Mouse (Mus musculus): ENCODE measurements around the gene Ccr1. TPM values are rescaled to one million over a fixed set of nuclear protein-coding genes. Genes with fewer than 3 reads are reported as not detected.
"Not testable (repeated sequence)": the region's sequence is repeated elsewhere in the genome, so short reads cannot be mapped to it uniquely, and the experiment has no call there.

Ccr1 gene
- polyA plus RNA-seq, 1 experiment from 2014 or later, result 1.6 TPM

DNA sequence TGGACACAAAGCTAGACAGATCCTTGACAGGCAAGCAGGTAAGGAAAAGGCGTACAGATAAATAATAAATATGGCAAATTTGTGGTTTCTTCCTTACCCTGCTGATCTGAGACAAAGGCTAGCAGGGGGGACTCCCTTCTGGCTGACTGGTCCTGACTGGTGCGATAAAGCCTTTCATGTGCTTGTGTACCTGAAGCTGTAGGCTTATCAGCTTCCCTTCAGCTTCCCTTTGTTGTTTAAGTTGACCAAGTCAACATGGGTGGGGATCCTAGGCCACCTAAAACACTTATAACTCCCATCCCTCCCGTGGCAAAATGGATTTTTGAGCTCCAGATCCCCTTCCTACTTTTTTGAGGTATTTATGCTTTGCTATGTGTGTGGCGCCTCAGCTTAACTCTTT lies 13.4 kb upstream of the Ccr1 start:
- no peak overlapping the region for H3K4me3 ChIP-seq
- WGBS, result 72% methylated on average over 4 of the region's 4 CpGs
- no peaks in the 10 kb centered on the region for H3K27me3 ChIP-seq
- H3K36me3 ChIP-seq, result no peaks in the 10 kb centered on the region
- H3K9me3 ChIP-seq, result no peaks in the 10 kb centered on the region
- no peak overlapping the region for H3K4me2 ChIP-seq (replicated peaks)
- no peak overlapping the region for H3K27ac ChIP-seq (replicated peaks)
- H3K9ac ChIP-seq (replicated peaks), result no peak overlapping the region
- ATAC-seq (ENCODE audit: low FRiP score, low read depth), result no peak
- no peaks in the 10 kb centered on the region for H3K4me1 ChIP-seq

DNA sequence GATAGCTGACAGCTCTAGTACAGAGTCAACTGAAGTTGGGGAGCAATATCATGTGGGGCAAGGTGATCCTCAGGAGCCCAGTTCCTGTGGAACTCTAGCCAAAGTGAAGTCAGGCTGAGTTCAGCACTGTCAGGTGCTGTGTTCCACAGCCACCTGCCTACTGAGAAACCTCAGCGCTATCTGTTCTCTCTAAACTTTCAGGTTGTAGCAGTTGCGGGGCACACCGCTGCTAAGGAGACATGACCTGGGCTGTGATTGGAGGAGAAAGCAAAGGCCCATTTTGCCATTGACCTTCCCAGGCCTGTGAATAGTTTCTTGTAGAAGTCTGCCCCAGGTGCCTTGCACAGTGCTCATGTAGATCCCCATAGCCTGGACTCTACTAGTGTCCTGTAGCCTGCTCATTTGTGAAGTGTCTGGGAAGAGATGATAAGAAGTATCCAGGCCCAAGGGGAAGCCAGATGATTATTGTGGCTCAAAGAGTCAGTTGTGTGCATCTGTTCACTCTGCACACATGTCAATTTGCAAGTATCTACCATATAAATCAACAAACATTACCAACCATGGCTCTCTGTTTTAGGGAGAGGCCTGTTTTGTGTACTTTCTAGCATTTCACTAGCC lies 12.5 kb upstream of the Ccr1 start:
- not testable (repeated sequence) for H3K4me1 ChIP-seq; H3K4me2 ChIP-seq (replicated peaks); H3K9me3 ChIP-seq; ATAC-seq (ENCODE audit: low FRiP score, low read depth); H3K36me3 ChIP-seq; H3K4me3 ChIP-seq; H3K9ac ChIP-seq (replicated peaks); H3K27ac ChIP-seq (replicated peaks); H3K27me3 ChIP-seq
- WGBS, result no CpG with 5 or more reads among the region's 3 CpGs

DNA sequence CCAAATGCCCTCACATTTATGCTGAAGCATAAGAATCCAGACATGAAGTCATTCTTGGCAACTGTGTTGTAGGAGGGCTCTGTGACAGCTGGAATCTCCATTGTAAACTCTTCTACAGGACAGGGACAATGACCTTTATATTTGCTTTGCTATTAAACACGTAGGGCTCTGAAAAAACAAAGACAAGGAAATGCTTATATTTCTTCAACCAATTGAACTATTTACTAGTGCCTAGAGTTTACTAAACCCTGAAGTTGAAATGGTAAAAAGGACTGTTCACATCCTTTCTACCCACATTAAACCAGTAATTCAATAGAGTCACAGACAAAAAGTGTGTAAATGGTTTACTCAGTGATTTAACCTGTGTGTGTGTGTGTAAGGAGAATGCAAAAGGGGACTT lies 9.8 kb upstream of the Ccr1 start, which contains the start of gene Ccr1l1:
TSS of gene Ccr1l1 (minus strand) at position 101 of the 400 bp plus-strand sequence.
- no peak within 1 kb of the TSS for H3K4me3 ChIP-seq
- no peaks in the 10 kb centered on the region for H3K36me3 ChIP-seq
- no peak for ATAC-seq (ENCODE audit: low FRiP score, low read depth)
- H3K27ac ChIP-seq (replicated peaks), result no peak within 1 kb of the TSS
- no peak within 1 kb of the TSS for H3K4me2 ChIP-seq (replicated peaks)
- H3K27me3 ChIP-seq, result no peaks in the 10 kb centered on the region
- WGBS, result 70% methylated on average over 1 of the region's 1 CpGs
- H3K9ac ChIP-seq (replicated peaks), result no peak within 1 kb of the TSS
- no peaks in the 10 kb centered on the region for H3K4me1 ChIP-seq
- no peaks in the 10 kb centered on the region for H3K9me3 ChIP-seq

DNA sequence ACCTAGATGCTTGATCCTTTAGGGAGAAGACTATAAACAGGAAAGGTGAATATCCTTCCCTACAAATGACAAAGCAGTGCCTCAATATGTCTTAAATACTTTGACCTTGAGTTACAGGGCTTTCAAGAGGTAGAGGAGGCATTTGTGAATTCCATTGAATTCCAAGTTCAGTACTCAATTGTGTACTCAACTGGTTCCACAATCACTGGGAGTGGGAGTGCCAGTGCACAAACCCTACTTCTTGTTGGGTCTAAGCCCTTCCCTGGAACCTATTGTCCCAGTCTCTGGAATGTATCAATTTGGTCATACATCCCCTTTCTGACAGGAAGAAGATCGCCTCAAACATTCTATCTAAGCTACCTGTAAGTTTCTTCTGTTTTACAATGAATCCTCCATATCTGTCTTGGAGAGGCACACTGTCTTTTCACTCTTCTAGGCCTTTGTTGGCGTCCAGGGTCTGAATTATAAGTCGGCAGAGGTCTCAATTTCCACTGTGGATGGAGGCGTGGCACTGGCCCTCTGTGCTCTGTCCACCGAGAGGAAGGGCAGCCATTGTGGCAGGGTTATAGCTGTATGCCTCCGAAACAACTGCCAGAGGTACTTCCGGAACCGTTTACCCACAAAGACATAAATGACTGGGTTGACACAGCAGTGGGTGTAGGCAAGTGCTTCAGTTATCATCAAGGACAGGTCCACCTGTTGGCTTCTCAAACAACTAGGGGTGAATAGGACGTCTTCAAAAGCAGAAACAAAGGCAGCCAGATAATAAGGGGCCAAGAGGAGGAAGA lies 8.6 kb upstream of the Ccr1 start:
- Histone ChIP-seq H3K9me3 (no peaks in the 10 kb centered on the region), H3K27ac (replicated peaks) (no peak overlapping the region), H3K27me3 (no peaks in the 10 kb centered on the region), H3K4me3 (no peak overlapping the region), H3K4me2 (replicated peaks) (no peak overlapping the region), H3K4me1 (no peaks in the 10 kb centered on the region), H3K36me3 (no peaks in the 10 kb centered on the region), H3K9ac (replicated peaks) (no peak overlapping the region)
- WGBS, result 85% methylated on average over 9 of the region's 9 CpGs
- no peak for ATAC-seq (ENCODE audit: low FRiP score, low read depth)

DNA sequence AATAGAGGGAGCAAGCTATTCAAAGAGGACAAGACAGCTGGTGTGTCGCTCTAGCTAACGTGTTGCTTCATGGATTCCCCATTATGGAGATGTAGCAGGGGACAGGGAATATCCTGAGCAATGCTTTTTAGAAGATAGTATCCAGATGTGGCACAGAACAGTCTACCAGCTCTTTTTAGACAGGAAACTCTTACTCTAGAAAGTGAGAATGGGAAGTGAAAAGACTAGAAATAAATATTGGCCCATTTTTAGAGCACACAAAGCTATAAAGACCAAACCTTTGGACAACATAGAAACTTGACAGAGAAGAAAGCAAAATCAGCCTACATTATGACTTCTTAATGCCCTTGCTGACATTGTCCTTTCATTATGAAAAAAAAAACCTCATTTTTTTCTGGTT lies 7.1 kb upstream of the Ccr1 start:
- Histone ChIP-seq H3K4me1 (no peaks in the 10 kb centered on the region), H3K4me2 (replicated peaks) (no peak overlapping the region), H3K9me3 (no peaks in the 10 kb centered on the region), H3K36me3 (no peaks in the 10 kb centered on the region), H3K9ac (replicated peaks) (no peak overlapping the region), H3K27me3 (no peaks in the 10 kb centered on the region), H3K27ac (replicated peaks) (no peak overlapping the region), H3K4me3 (no peak overlapping the region)
- WGBS, result 70% methylated on average over 2 of the region's 2 CpGs
- ATAC-seq (ENCODE audit: low FRiP score, low read depth), result no peak

DNA sequence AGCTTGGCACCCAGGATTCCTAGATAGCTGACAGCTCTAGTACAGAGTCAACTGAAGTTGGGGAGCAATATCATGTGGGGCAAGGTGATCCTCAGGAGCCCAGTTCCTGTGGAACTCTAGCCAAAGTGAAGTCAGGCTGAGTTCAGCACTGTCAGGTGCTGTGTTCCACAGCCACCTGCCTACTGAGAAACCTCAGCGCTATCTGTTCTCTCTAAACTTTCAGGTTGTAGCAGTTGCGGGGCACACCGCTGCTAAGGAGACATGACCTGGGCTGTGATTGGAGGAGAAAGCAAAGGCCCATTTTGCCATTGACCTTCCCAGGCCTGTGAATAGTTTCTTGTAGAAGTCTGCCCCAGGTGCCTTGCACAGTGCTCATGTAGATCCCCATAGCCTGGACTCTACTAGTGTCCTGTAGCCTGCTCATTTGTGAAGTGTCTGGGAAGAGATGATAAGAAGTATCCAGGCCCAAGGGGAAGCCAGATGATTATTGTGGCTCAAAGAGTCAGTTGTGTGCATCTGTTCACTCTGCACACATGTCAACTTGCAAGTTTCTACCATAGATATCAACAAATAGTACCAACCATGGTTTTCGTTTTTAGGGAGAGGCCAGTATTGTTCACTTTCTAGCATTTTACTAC lies 1.5 kb downstream of the Ccr1 start:
- not testable (repeated sequence) for H3K4me2 ChIP-seq (replicated peaks); H3K36me3 ChIP-seq; H3K9me3 ChIP-seq; H3K4me3 ChIP-seq; H3K4me1 ChIP-seq; ATAC-seq (ENCODE audit: low FRiP score, low read depth); H3K9ac ChIP-seq (replicated peaks); H3K27me3 ChIP-seq; H3K27ac ChIP-seq (replicated peaks)
- 82% methylated on average over 1 of the region's 4 CpGs for WGBS

DNA sequence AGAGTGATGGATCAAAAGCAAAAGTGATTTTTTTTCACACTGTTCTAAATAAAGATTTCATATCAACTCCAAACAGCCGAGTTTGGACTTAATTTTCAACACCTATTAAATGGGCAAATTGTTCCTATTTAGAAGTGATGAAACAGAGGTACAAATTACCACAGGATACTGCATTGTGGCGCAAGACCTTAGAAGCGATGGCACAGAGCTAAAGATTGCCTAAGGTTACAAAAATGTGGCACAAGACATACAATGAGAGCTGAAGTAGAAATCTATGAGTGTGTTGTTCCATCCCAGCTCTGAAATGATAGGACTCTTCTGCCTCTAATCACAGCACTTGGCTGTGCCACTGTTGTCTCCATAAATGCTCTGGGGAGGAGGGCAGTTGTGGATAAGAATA lies 3.7 kb downstream of the Ccr1 start:
- ATAC-seq (ENCODE audit: low FRiP score, low read depth), result no peak

DNA sequence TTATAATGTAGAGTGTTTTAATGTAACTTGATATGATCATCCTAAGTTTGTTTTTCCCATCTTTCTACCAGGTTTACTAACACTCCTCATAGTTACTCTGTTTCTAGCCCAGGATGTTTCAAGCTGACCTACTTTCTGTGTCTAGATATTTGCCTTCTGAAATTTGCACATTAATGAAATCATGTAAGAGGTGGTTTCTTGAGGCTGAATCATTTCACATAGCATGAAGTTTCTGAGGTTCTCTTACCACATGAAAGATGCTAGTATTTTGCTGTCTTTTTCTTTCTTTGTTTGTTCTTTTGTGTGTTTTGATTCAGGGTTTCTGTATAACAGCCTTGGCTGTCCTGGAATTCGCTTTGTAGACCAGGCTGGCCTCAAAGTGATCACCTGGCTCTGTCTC lies 8.3 kb downstream of the Ccr1 start:
- no peak overlapping the region for H3K9ac ChIP-seq (replicated peaks)
- H3K9me3 ChIP-seq, result no peaks in the 10 kb centered on the region
- H3K27me3 ChIP-seq, result no peaks in the 10 kb centered on the region
- H3K36me3 ChIP-seq, result no peaks in the 10 kb centered on the region
- H3K4me3 ChIP-seq, result no peak overlapping the region
- WGBS, result 82% methylated on average over 1 of the region's 1 CpGs
- no peak overlapping the region for H3K4me2 ChIP-seq (replicated peaks)
- H3K4me1 ChIP-seq, result no peaks in the 10 kb centered on the region
- H3K27ac ChIP-seq (replicated peaks), result no peak overlapping the region
- no peak for ATAC-seq (ENCODE audit: low FRiP score, low read depth)

More for the DNA sequence above, 3.7 kb downstream of the Ccr1 start:
- H3K4me2 ChIP-seq (replicated peaks), result no peak overlapping the region
- H3K4me1 ChIP-seq, result no peaks in the 10 kb centered on the region
- WGBS, result 83% methylated on average over 3 of the region's 3 CpGs
- no peaks in the 10 kb centered on the region for H3K9me3 ChIP-seq
- no peak overlapping the region for H3K9ac ChIP-seq (replicated peaks)
- no peaks in the 10 kb centered on the region for H3K36me3 ChIP-seq
- H3K27ac ChIP-seq (replicated peaks), result no peak overlapping the region
- no peaks in the 10 kb centered on the region for H3K27me3 ChIP-seq
- H3K4me3 ChIP-seq, result no peak overlapping the region

DNA sequence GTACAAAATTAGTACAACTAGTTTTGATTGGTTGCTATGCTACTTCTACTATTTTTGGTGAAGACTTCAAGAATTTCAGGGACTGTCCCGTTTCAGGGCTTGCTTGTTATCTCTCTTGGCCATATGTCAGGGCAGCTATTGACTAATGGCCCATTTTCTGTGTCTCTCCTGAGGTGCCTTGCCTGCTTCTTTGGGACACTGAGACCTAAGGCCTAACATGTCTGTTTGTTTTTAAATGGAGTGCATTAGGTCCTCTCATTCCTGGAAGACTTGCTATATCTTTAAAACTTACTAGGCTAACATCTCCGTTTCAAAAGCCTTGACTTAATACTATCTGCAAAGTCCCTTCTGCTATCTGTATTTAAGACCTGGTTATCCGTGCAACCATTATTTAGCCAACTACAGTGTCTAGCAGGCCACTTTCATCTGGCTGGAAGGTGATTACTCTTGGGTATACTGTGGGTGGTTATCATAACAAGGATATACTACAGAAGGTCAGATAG lies 10.5 kb downstream of the Ccr1 start:
- no peaks in the 10 kb centered on the region for H3K9me3 ChIP-seq
- whole genome bisulfite sequencing, result 90% methylated on average over 3 of the region's 3 CpGs
- no peaks in the 10 kb centered on the region for H3K4me1 ChIP-seq
- H3K27ac ChIP-seq (replicated peaks), result no peak overlapping the region
- H3K27me3 ChIP-seq, result no peaks in the 10 kb centered on the region
- H3K36me3 ChIP-seq, result no peaks in the 10 kb centered on the region
- no peak overlapping the region for H3K9ac ChIP-seq (replicated peaks)
- H3K4me2 ChIP-seq (replicated peaks), result no peak overlapping the region
- ATAC-seq (ENCODE audit: low FRiP score, low read depth), result no peak
- H3K4me3 ChIP-seq, result no peak overlapping the region

DNA sequence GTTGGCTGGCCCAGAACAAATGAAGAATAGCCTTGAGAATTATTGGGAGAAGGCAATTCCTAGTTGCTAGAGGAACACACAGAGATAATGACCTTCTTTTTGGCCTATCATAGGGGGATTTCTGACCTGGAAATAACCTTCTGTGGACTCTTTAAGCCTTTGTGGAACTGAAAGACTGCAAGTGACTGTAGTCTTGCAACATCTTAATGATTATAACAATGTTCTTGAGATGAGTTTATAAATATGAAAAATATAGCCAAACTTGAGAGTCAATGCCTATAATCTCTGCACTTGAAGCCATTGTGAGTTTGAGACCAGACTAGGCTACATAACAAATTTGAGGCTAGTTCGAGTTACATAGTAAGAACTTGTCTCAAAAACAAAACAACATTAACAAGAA lies 11.6 kb downstream of the Ccr1 start:
- H3K4me2 ChIP-seq (replicated peaks), result no peak overlapping the region
- no peak overlapping the region for H3K27ac ChIP-seq (replicated peaks)
- no peaks in the 10 kb centered on the region for H3K4me1 ChIP-seq
- H3K9ac ChIP-seq (replicated peaks), result no peak overlapping the region
- H3K36me3 ChIP-seq, result no peaks in the 10 kb centered on the region
- no peak overlapping the region for H3K4me3 ChIP-seq
- no peaks in the 10 kb centered on the region for H3K27me3 ChIP-seq
- WGBS, result 68% methylated on average over 1 of the region's 1 CpGs
- no peaks in the 10 kb centered on the region for H3K9me3 ChIP-seq
- ATAC-seq (ENCODE audit: low FRiP score, low read depth), result no peak

DNA sequence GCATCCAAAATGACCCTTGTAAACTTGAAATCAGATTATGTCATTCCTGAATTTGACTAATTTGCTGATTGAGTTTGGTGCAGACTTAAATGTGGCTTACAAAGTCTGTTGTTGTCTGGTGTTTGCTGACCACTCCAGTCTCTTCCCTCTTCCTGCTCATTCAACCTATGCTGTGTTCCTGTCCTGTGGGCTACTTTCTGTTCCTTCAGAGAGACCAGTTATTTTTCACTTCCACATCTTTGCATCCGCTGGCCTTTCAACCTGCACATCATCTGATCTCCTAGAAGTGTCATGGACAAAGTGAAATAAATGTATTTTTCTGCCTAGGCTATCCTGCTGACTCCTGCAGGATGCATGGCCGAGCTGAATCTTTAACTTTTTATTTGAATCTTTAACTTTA lies 14.9 kb downstream of the Ccr1 start:
- no peak overlapping the region for H3K4me2 ChIP-seq (replicated peaks)
- H3K4me1 ChIP-seq, result no peaks in the 10 kb centered on the region

DNA sequence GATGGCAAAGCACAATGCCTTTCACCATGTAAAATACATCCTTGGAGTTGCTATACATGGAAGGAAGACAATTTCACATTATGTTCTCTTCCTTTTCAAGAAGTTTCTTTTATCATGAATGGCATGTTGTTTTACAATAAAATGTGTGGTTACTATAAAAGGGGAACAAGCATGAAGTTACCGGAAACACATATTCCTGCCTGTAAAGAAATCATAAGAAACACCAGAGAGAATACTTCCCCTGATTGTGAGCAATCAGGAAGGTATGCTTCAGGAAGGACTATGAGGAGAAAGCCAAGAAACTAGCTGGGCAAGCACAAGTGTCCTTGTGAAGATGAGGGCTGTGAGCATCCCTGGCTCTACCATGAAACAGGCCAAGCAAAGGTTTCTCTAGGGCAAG lies 17.3 kb downstream of the Ccr1 start:
- 92% methylated on average over 1 of the region's 1 CpGs for WGBS
- Histone ChIP-seq H3K27ac (replicated peaks) (no peak overlapping the region), H3K4me1 (no peaks in the 10 kb centered on the region), H3K4me3 (no peak overlapping the region), H3K27me3 (no peaks in the 10 kb centered on the region), H3K9ac (replicated peaks) (no peak overlapping the region), H3K36me3 (no peaks in the 10 kb centered on the region), H3K4me2 (replicated peaks) (no peak overlapping the region), H3K9me3 (no peaks in the 10 kb centered on the region)
- no peak for ATAC-seq (ENCODE audit: low FRiP score, low read depth)

More for the DNA sequence above, 14.9 kb downstream of the Ccr1 start:
- Histone ChIP-seq H3K27ac (replicated peaks) (no peak overlapping the region), H3K9me3 (no peaks in the 10 kb centered on the region), H3K9ac (replicated peaks) (no peak overlapping the region), H3K4me3 (no peak overlapping the region), H3K36me3 (no peaks in the 10 kb centered on the region), H3K27me3 (no peaks in the 10 kb centered on the region)
- ATAC-seq (ENCODE audit: low FRiP score, low read depth), result no peak
- WGBS, result 74% methylated on average over 2 of the region's 2 CpGs

All from midbrain, embryonic 12.5 days (tissue).